Mouse (Mus musculus) bone marrow macrophage, adult 2 months (primary cell): Measurements from ENCODE around the gene Gm13695.

ENCODE experiments used
- CTCF ChIP-seq: IDR thresholded peaks from 2 replicates; pipeline ENCODE4 v1.5.1; 2012; ENCODE audit warnings: low read depth, mild to moderate bottlenecking, low read length, moderate library complexity
- POLR2A ChIP-seq: IDR thresholded peaks from 2 replicates; pipeline ENCODE4 v1.6.1; 2012; ENCODE audit warnings: mild to moderate bottlenecking, low read depth, low read length, borderline replicate concordance

DNA sequence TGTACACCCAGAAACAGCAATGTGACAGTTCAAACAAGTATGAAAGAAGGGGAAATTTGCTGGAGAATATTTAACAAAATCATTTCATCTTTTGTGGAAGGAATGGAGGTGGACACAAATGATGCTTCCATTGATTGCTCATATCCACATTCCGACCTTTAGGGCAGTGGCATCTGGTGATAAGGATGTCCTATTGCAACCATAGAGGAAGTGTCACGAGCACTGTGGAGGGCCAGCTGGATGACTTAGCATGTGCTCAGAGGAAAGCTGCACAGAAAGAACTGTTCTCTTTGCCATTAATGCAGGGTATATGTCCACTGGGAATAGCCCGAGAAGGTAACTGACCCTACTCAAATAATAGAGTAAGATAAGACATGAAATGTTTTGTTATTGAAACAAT, 42.7 kb downstream of the Gm13695 start:
- TF ChIP-seq CTCF (no peak), POLR2A (no peak)
